Mouse (Mus musculus) limb, embryonic 13.5 days (tissue): ENCODE results near the gene 1700001C19Rik. TPM values are rescaled to one million over a fixed set of nuclear protein-coding genes. Genes with fewer than 3 reads are reported as not detected.

Experiments used
- polyA plus RNA-seq: library from polyadenylated mRNA; unstranded; fragments of >200 nt; fragmentation: Nextera tagmentation; extraction: Ambion mirVana; gene quantifications from 2 replicates; pipeline ENCODE4 v1.2.1, GENCODE M21; 2015

1700001C19Rik gene
- polyA plus RNA-seq, 1 experiment from 2014 or later, result 0.24 TPM

Other genes starting within 250 kb of the 1700001C19Rik start
- 74.1 and 75.8 TPM in 2 replicates for gene Mrps10, start 68.5 kb downstream of the 1700001C19Rik start, polyA plus RNA-seq
- 0.49 and 0.62 TPM in 2 replicates for gene Guca1b, start 52.0 kb downstream of the 1700001C19Rik start, polyA plus RNA-seq
- 1.8 and 2.7 TPM in 2 replicates for gene Guca1a, start 36.8 kb downstream of the 1700001C19Rik start, polyA plus RNA-seq
- 0.66 and 0.99 TPM in 2 replicates for gene AI661453, start 761 bp downstream of the 1700001C19Rik start, polyA plus RNA-seq
- gene Taf8, start 64.9 kb upstream of the 1700001C19Rik start, polyA plus RNA-seq, result 34.6 and 34.9 TPM in 2 replicates
- 392 and 402 TPM in 2 replicates for gene Ccnd3, start 67.7 kb upstream of the 1700001C19Rik start, polyA plus RNA-seq
- gene Bysl, start 174.1 kb upstream of the 1700001C19Rik start, polyA plus RNA-seq, result 26.6 and 28.6 TPM in 2 replicates
- gene Med20, start 174.2 kb upstream of the 1700001C19Rik start, polyA plus RNA-seq, result 50.6 and 52.2 TPM in 2 replicates
- 1.8 and 2.2 TPM in 2 replicates for gene Gm20517, start 174.2 kb upstream of the 1700001C19Rik start, polyA plus RNA-seq
- 5.6 and 7.4 TPM in 2 replicates for gene Usp49, start 193.3 kb upstream of the 1700001C19Rik start, polyA plus RNA-seq